Mouse (Mus musculus) neural tube, embryonic 11.5 days (tissue): Measurements from ENCODE around the gene Rac1. TPM values are rescaled to one million over a fixed set of nuclear protein-coding genes. Genes with fewer than 3 reads are reported as not detected.

Experiments used
- ATAC-seq: fragments of 200-750 bp; cut with Nextera tagmentation; 2 replicates; pipeline ENCODE4 v1.8.0; 2017; ENCODE audit warnings: moderate number of reproducible peaks, mild to moderate bottlenecking, moderate TSS enrichment, moderate library complexity; ENCODE audit not compliant: insufficient read depth, low FRiP score, low TSS enrichment
- DNase-seq: peaks from one replicate; pipeline ENCODE4 v3.0.0-alpha.2; 2015; ENCODE audit warnings: low spot score
- H3K27ac ChIP-seq: fragments of 300-500 bp; sonication (generic); 2 replicates; pipeline ENCODE4 v1.5.1; 2014; ENCODE audit warnings: low read depth, mild to moderate bottlenecking, low read length
- H3K27me3 ChIP-seq: fragments of 300-500 bp; sonication (generic); 2 replicates; pipeline ENCODE4 v1.6.1; 2014; ENCODE audit warnings: mild to moderate bottlenecking, low read length, mixed read lengths; ENCODE audit not compliant: control insufficient read depth, insufficient read depth
- H3K36me3 ChIP-seq: fragments of 300-500 bp; sonication (generic); 2 replicates; pipeline ENCODE4 v1.6.1; 2014; ENCODE audit warnings: mild to moderate bottlenecking, low read length, moderate library complexity, mixed read lengths; ENCODE audit not compliant: control insufficient read depth, insufficient read depth
- H3K4me1 ChIP-seq: fragments of 300-500 bp; sonication (generic); 2 replicates; pipeline ENCODE4 v1.6.1; 2014; ENCODE audit warnings: low read length, mixed read lengths; ENCODE audit not compliant: control insufficient read depth, insufficient read depth
- H3K4me2 ChIP-seq: fragments of 300-500 bp; sonication (generic); 2 replicates; pipeline ENCODE4 v1.6.1; 2014; ENCODE audit warnings: low read depth, mild to moderate bottlenecking, moderate library complexity
- H3K4me3 ChIP-seq: fragments of 300-500 bp; sonication (generic); 2 replicates; pipeline ENCODE4 v1.5.1; 2014; ENCODE audit warnings: low read depth, low read length
- H3K9ac ChIP-seq: fragments of 300-500 bp; sonication (generic); 2 replicates; pipeline ENCODE4 v1.6.1; 2014; ENCODE audit warnings: mild to moderate bottlenecking, low read length
- H3K9me3 ChIP-seq: fragments of 300-500 bp; sonication (generic); 2 replicates; pipeline ENCODE4 v1.6.1; 2016; ENCODE audit warnings: low read length; ENCODE audit not compliant: control insufficient read depth
- WGBS: fragments of 180-500 bp; shearing (Covaris S2); extraction: QIAGEN DNeasy Blood & Tissue Kit; methylation state at CpG from one replicate; pipeline ENCODE4 v1.1.7; 2014; 5-methylcytosine and 5-hydroxymethylcytosine counted together
- polyA plus RNA-seq: library from polyadenylated mRNA; unstranded; fragments of >200 nt; fragmentation: Nextera tagmentation; extraction: Ambion mirVana; gene quantifications from 2 replicates; pipeline ENCODE4 v1.2.1, GENCODE M21; 2014

The Rac1 gene
- polyA plus RNA-seq, 1 experiment from 2014 or later = 519 TPM

GRCm38 (mm10) chr5:143518045-143518591 lies 9.7 kb downstream of the Rac1 start:
- no peak overlapping the region for H3K9ac ChIP-seq
- ATAC-seq (no peak), DNase-seq (no peak)
- WGBS = 95% methylated on average over 6 of the region's 6 CpGs
- H3K4me3 ChIP-seq = no peak overlapping the region
- no peak overlapping the region for H3K27ac ChIP-seq
- peaks cover 8% of the 10 kb centered on the region; the same call in 1 of the 2 replicates for H3K36me3 ChIP-seq
- no peaks in the 10 kb centered on the region for H3K4me1 ChIP-seq
- no peaks in the 10 kb centered on the region for H3K27me3 ChIP-seq
- no peak overlapping the region for H3K4me2 ChIP-seq
- no peaks in the 10 kb centered on the region for H3K9me3 ChIP-seq

- Histone ChIP-seq H3K4me1 (no peaks in the 10 kb centered on the region), H3K9ac (no peak overlapping the region), H3K27me3 (no peaks in the 10 kb centered on the region), H3K27ac (no peak overlapping the region), H3K4me2 (no peak overlapping the region), H3K36me3 (peaks cover 8% of the 10 kb centered on the region; the same call in 1 of the 2 replicates), H3K9me3 (no peaks in the 10 kb centered on the region), H3K4me3 (no peak overlapping the region)
- WGBS = 83% methylated on average over 6 of the region's 6 CpGs
- ATAC-seq = no peak
- DNase-seq = no peak
These were observed 10.4 kb downstream of the Rac1 start for GRCm38 (mm10) chr5:143517436-143517835.

GRCm38 (mm10) chr5:143517005-143517404 lies 10.8 kb downstream of the Rac1 start:
- Histone ChIP-seq H3K27ac (no peak overlapping the region), H3K27me3 (no peaks in the 10 kb centered on the region), H3K4me3 (no peak overlapping the region), H3K4me1 (no peaks in the 10 kb centered on the region), H3K9me3 (no peaks in the 10 kb centered on the region), H3K36me3 (peaks cover 8% of the 10 kb centered on the region; the same call in 1 of the 2 replicates), H3K4me2 (no peak overlapping the region), H3K9ac (no peak overlapping the region)
- ATAC-seq = no peak
- no peak for DNase-seq
- WGBS = 91% methylated on average over 11 of the region's 11 CpGs

GRCm38 (mm10) chr5:143514878-143515277 lies 13.0 kb downstream of the Rac1 start:
- Histone ChIP-seq H3K4me1 (no peaks in the 10 kb centered on the region), H3K36me3 (peaks cover 10% of the 10 kb centered on the region), H3K27me3 (no peaks in the 10 kb centered on the region), H3K4me3 (no peak overlapping the region), H3K9ac (no peak overlapping the region), H3K4me2 (no peak overlapping the region), H3K27ac (no peak overlapping the region), H3K9me3 (no peaks in the 10 kb centered on the region)
- 96% methylated on average over 5 of the region's 5 CpGs for WGBS
- no peak for DNase-seq
- no peak for ATAC-seq

GRCm38 (mm10) chr5:143512305-143512704 lies 15.5 kb downstream of the Rac1 start:
- DNase-seq (no peak), ATAC-seq (no peak)
- Histone ChIP-seq H3K27me3 (no peaks in the 10 kb centered on the region), H3K36me3 (peaks cover 12% of the 10 kb centered on the region), H3K9ac (no peak overlapping the region), H3K27ac (no peak overlapping the region), H3K9me3 (no peaks in the 10 kb centered on the region), H3K4me1 (no peaks in the 10 kb centered on the region), H3K4me3 (no peak overlapping the region), H3K4me2 (no peak overlapping the region)
- WGBS = 94% methylated on average over 4 of the region's 4 CpGs

GRCm38 (mm10) chr5:143511577-143511976 lies 16.3 kb downstream of the Rac1 start:
- ATAC-seq = no peak

GRCm38 (mm10) chr5:143509737-143510136 lies 18.1 kb downstream of the Rac1 start:
- H3K36me3 ChIP-seq = peaks cover 12% of the 10 kb centered on the region
- no peaks in the 10 kb centered on the region for H3K27me3 ChIP-seq
- H3K4me2 ChIP-seq = no peak overlapping the region
- no peaks in the 10 kb centered on the region for H3K9me3 ChIP-seq
- ATAC-seq (no peak), DNase-seq (no peak)
- H3K27ac ChIP-seq = no peak overlapping the region
- no peaks in the 10 kb centered on the region for H3K4me1 ChIP-seq
- 83% methylated on average over 11 of the region's 11 CpGs for WGBS
- no peak overlapping the region for H3K9ac ChIP-seq
- H3K4me3 ChIP-seq = no peak overlapping the region

More at GRCm38 (mm10) chr5:143511577-143511976, 16.3 kb downstream of the Rac1 start:
- Histone ChIP-seq H3K4me3 (no peak overlapping the region), H3K27me3 (no peaks in the 10 kb centered on the region), H3K4me2 (no peak overlapping the region), H3K36me3 (peaks cover 12% of the 10 kb centered on the region), H3K9ac (no peak overlapping the region), H3K4me1 (no peaks in the 10 kb centered on the region), H3K27ac (no peak overlapping the region), H3K9me3 (no peaks in the 10 kb centered on the region)
- WGBS = 91% methylated on average over 4 of the region's 4 CpGs
- no peak for DNase-seq

GRCm38 (mm10) chr5:143509294-143509693 lies 18.5 kb downstream of the Rac1 start:
- H3K9ac ChIP-seq = no peak overlapping the region
- DNase-seq = no peak
- H3K4me2 ChIP-seq = no peak overlapping the region
- H3K36me3 ChIP-seq = peaks cover 12% of the 10 kb centered on the region
- no peaks in the 10 kb centered on the region for H3K9me3 ChIP-seq
- no peaks in the 10 kb centered on the region for H3K4me1 ChIP-seq
- H3K4me3 ChIP-seq = no peak overlapping the region
- H3K27ac ChIP-seq = no peak overlapping the region
- 88% methylated on average over 9 of the region's 9 CpGs for WGBS
- no peaks in the 10 kb centered on the region for H3K27me3 ChIP-seq
- no peak for ATAC-seq

GRCm38 (mm10) chr5:143505545-143505944 lies 22.3 kb downstream of the Rac1 start:
- peaks cover 7% of the 10 kb centered on the region for H3K36me3 ChIP-seq
- H3K9ac ChIP-seq = no peak overlapping the region

More at GRCm38 (mm10) chr5:143505545-143505944, 22.3 kb downstream of the Rac1 start:
- no peaks in the 10 kb centered on the region for H3K4me1 ChIP-seq
- no peak overlapping the region for H3K27ac ChIP-seq
- WGBS = 94% methylated on average over 7 of the region's 7 CpGs
- DNase-seq (no peak), ATAC-seq (no peak)
- no peaks in the 10 kb centered on the region for H3K9me3 ChIP-seq
- H3K27me3 ChIP-seq = no peaks in the 10 kb centered on the region
- no peak overlapping the region for H3K4me2 ChIP-seq
- H3K4me3 ChIP-seq = no peak overlapping the region
